Mouse (Mus musculus) hindbrain, embryonic 10.5 days (tissue): ENCODE results near the gene Nt5c. TPM values are rescaled to one million over a fixed set of nuclear protein-coding genes. Genes with fewer than 3 reads are reported as not detected.
"Not testable (repeated sequence)": the region's sequence is repeated elsewhere in the genome, so short reads cannot be mapped to it uniquely, and the experiment has no call there.

Source experiments
- DNase-seq: peaks from one replicate; pipeline ENCODE4 v3.0.0-alpha.2; 2017; ENCODE audit warnings: low spot score
- H3K27ac ChIP-seq: fragments of 300-500 bp; sonication (generic); 2 replicates; pipeline ENCODE4 v1.5.1; 2016; ENCODE audit warnings: mild to moderate bottlenecking, moderate library complexity
- H3K27me3 ChIP-seq: fragments of 300-500 bp; sonication (generic); 2 replicates; pipeline ENCODE4 v1.6.1; 2016; ENCODE audit warnings: mild to moderate bottlenecking; ENCODE audit not compliant: poor library complexity, insufficient read depth, severe bottlenecking
- H3K36me3 ChIP-seq: fragments of 300-500 bp; sonication (generic); 2 replicates; pipeline ENCODE4 v1.6.1; 2016; ENCODE audit warnings: mild to moderate bottlenecking, moderate library complexity
- H3K4me1 ChIP-seq: fragments of 300-500 bp; sonication (generic); replicated peaks from 2 replicates; pipeline ENCODE4 v1.6.1; 2016; ENCODE audit warnings: mild to moderate bottlenecking
- H3K4me3 ChIP-seq: fragments of 300-500 bp; sonication (generic); 2 replicates; pipeline ENCODE4 v1.5.1; 2016; ENCODE audit warnings: mild to moderate bottlenecking, moderate library complexity
- H3K9me3 ChIP-seq: fragments of 300-500 bp; sonication (generic); 2 replicates; pipeline ENCODE4 v1.6.1; 2016; ENCODE audit warnings: mild to moderate bottlenecking, moderate library complexity
- WGBS: fragments of 180-500 bp; shearing (Covaris S2); methylation state at CpG from one replicate; pipeline ENCODE4 v1.1.7; 2016; 5-methylcytosine and 5-hydroxymethylcytosine counted together
- polyA plus RNA-seq: library from polyadenylated mRNA; unstranded; fragments of >200 nt; fragmentation: Nextera tagmentation; extraction: Ambion mirVana; gene quantifications from 2 replicates; pipeline ENCODE4 v1.2.1, GENCODE M21; 2016

Nt5c gene
- 93.3 and 98.0 TPM in 2 replicates for polyA plus RNA-seq

GRCm38 (mm10) chr11:115491356-115492083 lies at the start of gene Nt5c:
TSS of gene Nt5c (minus strand) at chr11:115491862.
- Histone ChIP-seq H3K27ac (peak within 1 kb of the TSS; percentile 91), H3K9me3 (no peaks in the 10 kb centered on the region), H3K4me3 (peak within 1 kb of the TSS; percentile 80), H3K36me3 (peaks cover 26% of the 10 kb centered on the region), H3K4me1 (peaks cover 30% of the 10 kb centered on the region), H3K27me3 (peaks cover 7% of the 10 kb centered on the region)
- WGBS: under 1% methylated on average over 43 of the region's 43 CpGs
- DNase-seq: peak; percentile 85

DNA sequence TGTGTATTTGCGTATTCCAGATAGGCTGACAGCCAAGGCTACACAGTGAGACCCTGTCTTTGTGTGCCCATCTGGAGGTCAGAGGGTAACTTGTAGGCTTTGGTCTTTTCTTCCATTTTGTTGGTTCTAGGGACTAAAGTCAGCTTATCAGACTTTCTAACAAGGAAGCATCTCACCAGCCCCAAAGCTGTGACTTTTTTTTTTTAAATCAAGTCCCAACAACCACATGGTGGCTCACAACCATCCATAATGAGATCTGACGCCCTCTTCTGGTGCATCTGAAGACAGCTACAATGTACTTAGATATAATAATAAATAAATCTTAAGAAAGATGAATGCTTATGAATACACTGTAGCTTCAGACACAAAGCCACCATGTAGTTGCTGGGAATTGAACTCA lies 46.4 kb upstream of the Nt5c start:
- DNase-seq: no peak
- peaks cover 16% of the 10 kb centered on the region for H3K36me3 ChIP-seq
- WGBS: 61% methylated on average over 2 of the region's 2 CpGs
- H3K4me3 ChIP-seq: no peak overlapping the region
- no peak overlapping the region for H3K27ac ChIP-seq
- H3K4me1 ChIP-seq: peaks cover 22% of the 10 kb centered on the region
- H3K27me3 ChIP-seq: peaks cover 6% of the 10 kb centered on the region; the same call in 1 of the 2 replicates
- no peaks in the 10 kb centered on the region for H3K9me3 ChIP-seq

DNA sequence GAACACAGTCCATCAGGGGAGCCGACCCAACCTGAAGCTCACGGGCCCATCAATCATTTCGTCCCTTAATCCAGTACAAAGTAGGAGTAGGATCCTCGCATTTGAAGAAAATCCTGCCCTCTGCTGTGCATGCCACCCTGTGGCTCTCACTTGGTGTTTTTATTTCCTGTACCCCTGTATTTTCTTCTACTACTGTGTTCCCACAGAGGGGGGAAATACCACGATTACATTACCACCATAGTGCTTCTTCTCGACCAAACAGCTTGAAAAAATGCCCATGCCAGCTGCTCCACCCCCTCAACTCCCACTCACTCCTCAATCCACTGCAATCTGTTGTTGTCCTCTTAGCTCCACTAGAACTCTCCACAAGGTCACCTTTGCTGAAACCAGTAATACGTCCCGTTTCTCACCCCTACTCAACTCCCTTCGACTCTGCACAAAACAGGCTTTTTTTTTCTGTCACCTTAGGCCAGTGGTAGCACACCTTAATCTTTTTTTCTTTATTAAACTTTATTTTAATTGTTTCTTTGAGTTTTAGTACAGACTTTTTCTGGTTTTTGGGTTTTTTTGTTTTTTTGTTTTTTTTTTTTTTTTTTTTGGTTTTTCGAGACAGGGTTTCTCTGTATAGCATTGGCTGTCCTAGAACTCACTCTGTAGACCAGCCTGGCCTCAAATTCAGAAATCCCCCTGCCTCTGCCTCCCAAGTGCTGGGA lies 45.4 kb upstream of the Nt5c start:
- no peak for DNase-seq
- Histone ChIP-seq H3K36me3 (peaks cover 26% of the 10 kb centered on the region), H3K27me3 (peaks cover 1% of the 10 kb centered on the region; the same call in 1 of the 2 replicates), H3K27ac (peak overlapping the region; percentile 99), H3K4me3 (peak overlapping the region; percentile 98), H3K4me1 (peaks cover 22% of the 10 kb centered on the region), H3K9me3 (no peaks in the 10 kb centered on the region)
- WGBS: 87% methylated on average over 10 of the region's 10 CpGs

DNA sequence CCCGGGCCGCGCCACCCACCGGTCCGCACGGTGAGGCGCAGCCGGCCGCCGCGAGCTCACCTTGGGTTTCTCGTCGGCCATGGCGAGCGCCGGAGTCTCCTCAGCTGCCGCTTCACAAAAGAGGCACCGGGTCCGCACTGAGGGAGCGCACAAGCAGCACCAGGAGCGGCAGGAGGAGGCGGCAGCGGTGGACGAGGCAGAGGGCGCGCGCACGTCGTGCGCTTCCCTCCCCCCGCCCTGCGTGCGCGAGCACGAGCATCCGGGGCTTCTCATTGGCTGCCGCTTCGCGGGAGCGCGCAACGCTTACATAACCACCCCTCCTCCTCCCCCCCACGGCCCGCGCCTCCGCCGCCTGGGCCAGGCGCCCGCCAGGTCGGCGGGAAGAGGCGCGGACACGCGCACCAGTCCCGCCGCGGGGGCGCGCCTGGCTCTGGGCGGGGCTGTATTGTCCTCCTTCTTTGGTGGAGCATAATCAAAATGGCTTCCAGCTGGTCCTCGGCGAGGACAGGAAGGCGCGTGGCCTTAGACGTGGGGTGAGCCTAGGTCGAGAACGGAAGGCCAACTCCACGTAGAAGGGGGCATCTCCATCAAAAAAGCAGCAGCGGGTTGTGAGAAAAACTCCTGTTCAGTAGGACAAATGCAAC lies 44.5 kb upstream of the Nt5c start, which contains the start of gene Sumo2:
Sumo2 (minus strand) TSS at position 239 of the 644 bp plus-strand sequence.
- Histone ChIP-seq H3K9me3 (no peaks in the 10 kb centered on the region), H3K27me3 (no peaks in the 10 kb centered on the region), H3K36me3 (peaks cover 35% of the 10 kb centered on the region), H3K4me1 (peaks cover 22% of the 10 kb centered on the region), H3K27ac (peak within 1 kb of the TSS; percentile 99), H3K4me3 (peak within 1 kb of the TSS; percentile 98)
- DNase-seq: peak; percentile 99
- 1% methylated on average over 68 of the region's 70 CpGs for WGBS

- H3K27me3 ChIP-seq: no peaks in the 10 kb centered on the region
- H3K27ac ChIP-seq: peak overlapping the region; percentile 99
- peaks cover 22% of the 10 kb centered on the region for H3K4me1 ChIP-seq
- DNase-seq: peak; percentile 76
- WGBS: under 1% methylated on average over 84 of the region's 84 CpGs
- peak overlapping the region; percentile 98 for H3K4me3 ChIP-seq
- peaks cover 41% of the 10 kb centered on the region for H3K36me3 ChIP-seq
- H3K9me3 ChIP-seq: no peaks in the 10 kb centered on the region
These were observed 43.9 kb upstream of the Nt5c start for GRCm38 (mm10) chr11:115535401-115536037.

DNA sequence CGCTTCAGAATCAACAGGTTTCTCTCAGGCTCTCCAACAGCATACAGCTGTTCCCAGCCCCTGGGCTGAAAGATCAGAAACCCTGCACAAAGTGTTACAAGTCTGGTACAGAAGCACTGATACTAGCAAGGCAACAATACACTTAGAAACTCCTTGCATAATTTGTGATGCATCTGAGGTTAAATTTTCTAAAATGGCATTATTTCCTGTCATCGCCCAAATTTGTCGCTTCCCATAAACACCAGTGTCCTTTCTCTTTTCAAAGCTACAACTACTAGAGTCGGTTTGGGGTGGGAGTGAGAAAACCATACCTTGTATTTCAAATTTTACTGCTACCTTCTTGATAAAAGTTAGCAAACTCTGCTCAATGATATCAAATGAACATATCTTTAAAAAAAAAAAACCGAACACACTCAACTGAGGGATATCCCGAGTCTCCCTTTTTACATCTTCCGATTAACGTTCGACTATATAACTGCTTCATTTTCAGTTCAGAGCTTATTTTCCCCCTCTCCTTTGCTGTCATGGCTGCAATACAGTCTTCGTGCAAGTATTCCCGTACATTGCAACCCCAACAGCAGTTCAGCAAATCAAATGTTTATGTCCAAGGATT lies 43.2 kb upstream of the Nt5c start:
- Histone ChIP-seq H3K4me3 (peak overlapping the region; percentile 98), H3K36me3 (peaks cover 48% of the 10 kb centered on the region), H3K4me1 (peaks cover 22% of the 10 kb centered on the region), H3K27me3 (no peaks in the 10 kb centered on the region), H3K9me3 (no peaks in the 10 kb centered on the region), H3K27ac (peak overlapping the region; percentile 99)
- DNase-seq: no peak
- WGBS: 10% methylated on average over 11 of the region's 11 CpGs

DNA sequence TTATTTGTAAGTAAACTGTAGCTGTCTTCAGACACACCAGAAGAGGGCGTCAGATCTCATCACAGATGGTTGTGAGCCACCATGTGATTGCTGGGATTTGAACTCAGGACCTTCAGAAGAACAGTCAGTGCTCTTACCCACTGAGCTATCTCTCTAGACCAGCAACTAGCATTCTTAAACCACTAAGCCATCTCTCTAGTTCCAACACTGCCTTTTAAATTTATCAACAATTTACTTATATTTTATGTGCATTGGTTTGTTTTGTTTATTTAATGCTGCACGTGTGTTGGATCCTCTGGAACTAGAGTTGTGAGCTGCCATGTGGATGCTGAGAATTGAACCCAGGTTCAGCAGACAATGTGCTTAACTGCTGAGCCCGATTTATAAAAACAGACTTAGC lies 34.8 kb upstream of the Nt5c start:
- H3K36me3 ChIP-seq: peaks cover 94% of the 10 kb centered on the region
- WGBS: 88% methylated on average over 3 of the region's 3 CpGs
- H3K4me3 ChIP-seq, H3K4me1 ChIP-seq, H3K27ac ChIP-seq, H3K27me3 ChIP-seq, H3K9me3 ChIP-seq, DNase-seq: not testable (repeated sequence)

DNA sequence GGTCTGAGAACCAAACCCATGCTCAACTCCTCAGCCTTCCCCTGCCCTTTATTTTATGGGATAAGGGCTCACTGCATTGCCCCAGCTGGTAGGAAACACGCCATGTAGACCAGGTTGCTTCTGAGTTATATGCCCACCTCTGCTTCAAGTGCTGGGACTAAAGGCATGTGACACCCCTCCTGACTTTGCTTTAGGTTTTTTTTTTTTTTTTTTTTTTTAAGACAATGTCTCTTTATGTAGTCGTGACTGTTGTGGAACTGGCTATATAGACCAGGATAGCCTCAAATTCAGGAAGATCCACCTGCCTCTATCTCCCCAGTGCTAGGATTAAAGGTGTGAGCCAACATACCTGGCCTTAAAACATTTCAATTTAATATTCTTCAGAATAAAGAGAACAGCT lies 31.0 kb upstream of the Nt5c start:
- no peaks in the 10 kb centered on the region for H3K9me3 ChIP-seq
- peaks cover 69% of the 10 kb centered on the region for H3K36me3 ChIP-seq
- DNase-seq: no peak
- WGBS: 82% methylated on average over 2 of the region's 2 CpGs
- no peak overlapping the region for H3K27ac ChIP-seq
- no peak overlapping the region for H3K4me3 ChIP-seq
- no peaks in the 10 kb centered on the region for H3K4me1 ChIP-seq
- no peaks in the 10 kb centered on the region for H3K27me3 ChIP-seq

DNA sequence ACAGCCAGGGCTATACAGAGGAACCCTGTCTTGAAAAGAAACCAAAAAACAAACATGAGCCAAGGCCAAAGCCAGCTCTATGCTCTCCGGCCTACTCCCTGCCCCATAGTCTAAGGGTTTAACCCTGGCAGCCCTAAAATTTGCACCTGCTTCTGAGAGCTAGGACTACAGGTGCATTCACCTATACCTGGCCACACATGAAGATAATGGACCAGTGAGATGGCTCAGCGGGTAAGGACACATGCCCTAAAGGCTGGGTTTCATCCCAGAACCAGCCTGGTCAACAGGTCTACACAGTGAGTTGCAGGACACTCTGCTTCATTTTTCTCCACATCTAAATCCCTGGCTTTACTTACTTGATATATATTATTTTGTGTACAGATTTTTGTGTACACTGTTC lies 30.6 kb upstream of the Nt5c start:
- DNase-seq: no peak
- Histone ChIP-seq H3K36me3 (peaks cover 65% of the 10 kb centered on the region), H3K9me3 (no peaks in the 10 kb centered on the region), H3K27ac (no peak overlapping the region), H3K4me1 (no peaks in the 10 kb centered on the region), H3K27me3 (no peaks in the 10 kb centered on the region), H3K4me3 (no peak overlapping the region)
- 95% methylated on average over 2 of the region's 2 CpGs for WGBS

GRCm38 (mm10) chr11:115521080-115521479 lies 29.4 kb upstream of the Nt5c start:
- Histone ChIP-seq H3K27me3 (no peaks in the 10 kb centered on the region), H3K27ac (no peak overlapping the region), H3K4me1 (no peaks in the 10 kb centered on the region), H3K9me3 (no peaks in the 10 kb centered on the region), H3K36me3 (peaks cover 53% of the 10 kb centered on the region), H3K4me3 (no peak overlapping the region)
- 90% methylated on average over 4 of the region's 4 CpGs for WGBS
- no peak for DNase-seq

DNA sequence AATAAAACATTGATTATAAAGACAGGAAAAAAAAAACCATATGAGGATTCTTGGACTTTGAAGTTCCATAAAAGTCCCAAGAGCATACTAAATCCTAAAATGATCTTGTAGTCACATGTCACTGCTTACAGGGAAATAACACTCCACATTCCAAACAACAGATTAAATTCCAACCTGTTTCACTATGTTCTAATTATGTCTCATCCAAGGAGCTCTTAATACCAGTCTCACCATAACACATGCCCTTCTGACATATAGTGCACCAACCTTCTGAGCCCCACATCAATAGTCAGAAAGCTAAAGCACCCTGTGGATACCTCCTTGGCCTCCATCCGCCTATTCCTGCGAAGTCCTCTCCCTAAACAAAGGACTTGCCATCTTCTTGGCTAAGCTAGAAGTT lies 28.6 kb upstream of the Nt5c start:
- 57% methylated on average over 2 of the region's 2 CpGs for WGBS
- peaks cover 44% of the 10 kb centered on the region for H3K36me3 ChIP-seq
- no peaks in the 10 kb centered on the region for H3K27me3 ChIP-seq
- H3K9me3 ChIP-seq: no peaks in the 10 kb centered on the region
- no peak overlapping the region for H3K4me3 ChIP-seq
- DNase-seq: no peak
- H3K27ac ChIP-seq: no peak overlapping the region
- H3K4me1 ChIP-seq: 0 out of 2 replicates have a peak, but pooled peaks cover under 1% of the 10 kb centered on the region

DNA sequence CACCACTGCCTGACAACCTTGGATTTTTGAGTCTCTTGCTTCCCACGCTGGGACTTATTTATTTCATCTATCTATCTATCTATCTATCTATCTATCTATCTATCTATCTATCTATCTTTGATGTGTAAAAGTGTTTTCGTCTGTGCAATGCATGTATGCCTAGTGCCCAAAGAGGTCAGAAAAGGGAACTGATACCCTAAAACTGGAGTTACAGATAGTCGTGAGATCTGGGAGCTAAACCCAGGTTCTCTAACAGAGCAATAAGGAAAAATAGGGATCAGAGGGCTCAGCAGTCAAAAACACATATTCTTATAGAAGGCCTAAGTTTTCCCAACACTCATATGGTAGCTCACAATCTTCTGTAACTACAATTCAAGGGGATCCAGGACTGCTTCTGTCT lies 27.9 kb upstream of the Nt5c start:
- no peak for DNase-seq

More for the DNA sequence above, 27.9 kb upstream of the Nt5c start:
- no peaks in the 10 kb centered on the region for H3K27me3 ChIP-seq
- 89% methylated on average over 3 of the region's 3 CpGs for WGBS
- H3K27ac ChIP-seq: no peak overlapping the region
- 0 out of 2 replicates have a peak, but pooled peaks cover 5% of the 10 kb centered on the region for H3K4me1 ChIP-seq
- no peaks in the 10 kb centered on the region for H3K9me3 ChIP-seq
- no peak overlapping the region for H3K4me3 ChIP-seq
- H3K36me3 ChIP-seq: peaks cover 38% of the 10 kb centered on the region
